Mouse (Mus musculus) brain, embryonic 14.5 days (tissue): ENCODE data around the gene Rasl11b.

Source experiments
- CTCF ChIP-seq: fragments of 200-500 bp; IDR thresholded peaks from 2 replicates; pipeline ENCODE4 v1.5.1; 2012; ENCODE audit warnings: inconsistent platforms, mild to moderate bottlenecking, moderate library complexity, borderline replicate concordance; ENCODE audit not compliant: insufficient read depth, insufficient read length; ENCODE audit errors: extremely low read depth
- POLR2A ChIP-seq: fragments of 200-500 bp; IDR thresholded peaks from 2 replicates; pipeline ENCODE4 v1.6.1; 2012; ENCODE audit warnings: mild to moderate bottlenecking, inconsistent platforms, borderline replicate concordance; ENCODE audit not compliant: poor library complexity, insufficient read depth, insufficient read length, severe bottlenecking; ENCODE audit errors: extremely low read depth

GRCm38 (mm10) chr5:74149975-74150374, 45.1 kb upstream of the Rasl11b start:
- no peak for TF ChIP-seq CTCF
- TF ChIP-seq POLR2A: no peak
